Mouse (Mus musculus) embryonic facial prominence, embryonic 11.5 days (tissue): Measurements from ENCODE around the gene Gnptg. TPM values are rescaled to one million over a fixed set of nuclear protein-coding genes. Genes with fewer than 3 reads are reported as not detected.
A peak's percentile ranks its signal among the peaks of the same experiment; 100 is the strongest.

Experiments used
- ATAC-seq: fragments of 200-750 bp; cut with Nextera tagmentation; replicated peaks from 2 replicates; pipeline ENCODE4 v1.8.0; 2017; ENCODE audit warnings: low read depth; ENCODE audit not compliant: insufficient number of reproducible peaks, low FRiP score, low TSS enrichment
- DNase-seq: peaks from one replicate; pipeline ENCODE4 v3.0.0-alpha.2; 2015; ENCODE audit warnings: low spot score
- H3K27ac ChIP-seq: fragments of 300-500 bp; sonication (generic); replicated peaks from 2 replicates; pipeline ENCODE4 v1.5.1; 2014; ENCODE audit warnings: mild to moderate bottlenecking, low read depth, low read length, control low read depth
- H3K27me3 ChIP-seq: fragments of 300-500 bp; sonication (generic); 2 replicates; pipeline ENCODE4 v1.6.1; 2014; ENCODE audit warnings: mild to moderate bottlenecking, low read length, moderate library complexity, mixed read lengths; ENCODE audit not compliant: control insufficient read depth, insufficient read depth
- H3K36me3 ChIP-seq: fragments of 300-500 bp; sonication (generic); replicated peaks from 2 replicates; pipeline ENCODE4 v1.6.1; 2014; ENCODE audit warnings: low read depth, mild to moderate bottlenecking, low read length, moderate library complexity, mixed read lengths; ENCODE audit not compliant: control insufficient read depth, insufficient read depth
- H3K4me1 ChIP-seq: fragments of 300-500 bp; sonication (generic); 2 replicates; pipeline ENCODE4 v1.6.1; 2014; ENCODE audit warnings: low read length, mixed read lengths; ENCODE audit not compliant: control insufficient read depth, insufficient read depth
- H3K4me2 ChIP-seq: fragments of 300-500 bp; sonication (generic); 2 replicates; pipeline ENCODE4 v1.6.1; 2014; ENCODE audit warnings: low read depth, mild to moderate bottlenecking, control low read depth, low read length, moderate library complexity
- H3K4me3 ChIP-seq: fragments of 300-500 bp; sonication (generic); 2 replicates; pipeline ENCODE4 v1.5.1; 2014; ENCODE audit warnings: low read depth, low read length, control low read depth
- H3K9ac ChIP-seq: fragments of 300-500 bp; sonication (generic); replicated peaks from 2 replicates; pipeline ENCODE4 v1.6.1; 2014; ENCODE audit warnings: mild to moderate bottlenecking, control low read depth, low read length
- H3K9me3 ChIP-seq: fragments of 300-500 bp; sonication (generic); replicated peaks from 2 replicates; pipeline ENCODE4 v1.6.1; 2016; ENCODE audit warnings: mild to moderate bottlenecking, low read length, inconsistent platforms, mixed read lengths; ENCODE audit not compliant: control insufficient read depth
- WGBS: fragments of 180-500 bp; shearing (Covaris S2); extraction: QIAGEN DNeasy Blood & Tissue Kit; methylation state at CpG from one replicate; pipeline ENCODE4 v1.1.7; 2014; 5-methylcytosine and 5-hydroxymethylcytosine counted together
- polyA plus RNA-seq: library from polyadenylated mRNA; unstranded; fragments of >200 nt; fragmentation: Nextera tagmentation; extraction: Ambion mirVana; gene quantifications from 2 replicates; pipeline ENCODE4 v1.2.1, GENCODE M21; 2014

The Gnptg gene
- polyA plus RNA-seq, 1 experiment from 2014 or later = 32.6 TPM

DNA sequence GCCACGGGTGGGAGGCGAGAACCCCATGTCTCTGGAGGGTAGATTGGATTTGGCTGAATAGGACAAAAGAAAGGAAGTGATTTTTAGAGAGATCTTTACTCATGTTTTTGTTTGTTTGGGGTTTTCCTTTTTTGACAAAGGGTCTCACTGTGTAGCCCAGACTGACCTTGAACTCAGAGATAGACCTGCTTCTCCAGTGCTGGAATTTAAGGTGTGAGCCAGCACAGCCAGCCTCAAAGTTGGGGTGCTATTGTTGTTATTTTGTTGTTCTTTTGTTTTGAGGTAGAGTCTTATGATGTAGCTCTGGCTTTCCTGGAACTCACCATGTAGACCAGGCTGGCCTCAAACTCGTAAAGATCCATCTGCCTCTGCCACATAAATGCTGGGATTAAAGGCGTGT lies 37.5 kb downstream of the Gnptg start:
- Histone ChIP-seq H3K4me1 (no peaks in the 10 kb centered on the region), H3K9ac (no peak overlapping the region), H3K4me3 (no peak overlapping the region), H3K27ac (no peak overlapping the region), H3K9me3 (no peaks in the 10 kb centered on the region), H3K4me2 (no peak overlapping the region), H3K27me3 (no peaks in the 10 kb centered on the region), H3K36me3 (peaks cover 8% of the 10 kb centered on the region)
- WGBS = 95% methylated on average over 4 of the region's 4 CpGs
- ATAC-seq (no peak), DNase-seq (no peak)

DNA sequence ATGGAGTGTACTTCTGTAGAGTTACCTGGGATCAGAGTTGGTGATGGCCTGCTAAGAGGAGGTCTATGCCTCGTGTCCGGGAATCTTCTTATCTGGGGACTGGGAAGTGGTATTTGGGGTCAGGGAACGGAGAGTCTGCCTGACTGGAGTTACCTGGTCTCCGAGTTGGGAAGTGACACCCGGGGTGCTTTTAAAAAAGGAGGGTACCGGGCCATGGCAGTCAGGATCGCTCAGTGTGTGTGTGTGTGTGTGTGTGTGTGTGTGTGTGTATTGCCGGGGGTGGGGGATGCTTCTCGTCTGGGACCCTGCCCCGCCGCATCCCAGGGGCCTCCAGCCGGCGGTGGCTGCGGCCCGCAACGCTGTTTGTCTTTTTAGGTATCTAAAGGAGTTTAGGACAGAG lies 50.8 kb downstream of the Gnptg start:
- peak overlapping the region; percentile 92 for H3K4me3 ChIP-seq
- WGBS = 6% methylated on average over 16 of the region's 16 CpGs
- peak overlapping the region; percentile 80 for H3K9ac ChIP-seq
- H3K36me3 ChIP-seq = no peaks in the 10 kb centered on the region
- peak overlapping the region; percentile 76 for H3K4me2 ChIP-seq
- no peak for DNase-seq
- H3K27me3 ChIP-seq = no peaks in the 10 kb centered on the region
- H3K9me3 ChIP-seq = no peaks in the 10 kb centered on the region
- H3K4me1 ChIP-seq = no peaks in the 10 kb centered on the region
- no peak for ATAC-seq
- H3K27ac ChIP-seq = no peak overlapping the region

DNA sequence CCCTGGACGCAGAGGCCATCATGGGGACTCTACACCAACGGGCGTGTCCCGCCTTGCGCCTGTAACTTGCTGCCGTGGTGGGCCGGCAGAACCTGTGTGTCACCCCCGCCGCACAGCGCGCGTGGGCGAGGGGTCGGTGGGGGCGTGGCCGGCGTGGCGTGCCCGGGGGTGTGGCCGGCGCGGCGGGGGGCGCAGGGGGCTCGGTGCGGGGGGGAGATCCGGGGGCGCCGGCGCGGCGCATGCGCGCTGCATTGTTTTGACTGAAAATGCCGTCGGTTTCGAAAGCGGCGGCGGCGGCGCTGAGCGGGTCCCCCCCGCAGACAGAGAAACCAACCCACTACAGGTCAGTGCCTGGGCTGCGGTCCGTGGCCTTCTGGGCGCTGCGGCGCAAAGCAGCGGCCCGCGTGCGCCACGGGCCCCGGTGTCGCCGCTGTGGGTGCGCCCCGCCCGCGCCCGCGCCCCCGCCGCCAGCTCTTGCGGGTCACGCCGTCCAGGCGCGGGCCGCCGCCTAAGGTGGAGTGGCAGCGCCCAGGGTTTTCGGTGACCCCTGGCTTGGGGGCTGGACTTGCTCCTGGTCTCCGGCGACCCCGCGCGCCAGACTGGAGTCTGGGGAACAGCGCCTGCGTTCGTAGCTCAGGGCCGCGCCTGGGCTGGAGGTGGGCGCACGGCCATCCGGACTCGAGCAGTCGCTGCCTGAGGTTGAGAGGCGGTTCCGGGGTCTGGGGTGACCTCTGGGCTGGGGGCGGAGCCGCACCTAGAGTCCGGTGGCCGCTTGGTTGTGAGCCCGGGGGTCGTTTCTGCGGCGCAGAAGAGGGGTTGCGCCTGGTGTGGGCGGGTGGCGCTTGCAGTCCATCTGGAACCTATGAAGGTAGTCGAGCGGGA lies 51.5 kb downstream of the Gnptg start, which contains the start of gene Unkl:
Unkl (plus strand) TSS at position 248 of the 882 bp plus-strand sequence.
- Histone ChIP-seq H3K9ac (peak within 1 kb of the TSS; percentile 80), H3K4me1 (no peaks in the 10 kb centered on the region), H3K4me3 (peak within 1 kb of the TSS; percentile 92), H3K36me3 (no peaks in the 10 kb centered on the region), H3K9me3 (no peaks in the 10 kb centered on the region), H3K27me3 (no peaks in the 10 kb centered on the region), H3K4me2 (peak within 1 kb of the TSS; percentile 76), H3K27ac (peak within 1 kb of the TSS; percentile 60)
- DNase-seq (peak; percentile 74), ATAC-seq (0 out of 2 replicates have a peak, but pooled peaks have one; percentile 45)
- WGBS = under 1% methylated on average over 60 of the region's 104 CpGs

DNA sequence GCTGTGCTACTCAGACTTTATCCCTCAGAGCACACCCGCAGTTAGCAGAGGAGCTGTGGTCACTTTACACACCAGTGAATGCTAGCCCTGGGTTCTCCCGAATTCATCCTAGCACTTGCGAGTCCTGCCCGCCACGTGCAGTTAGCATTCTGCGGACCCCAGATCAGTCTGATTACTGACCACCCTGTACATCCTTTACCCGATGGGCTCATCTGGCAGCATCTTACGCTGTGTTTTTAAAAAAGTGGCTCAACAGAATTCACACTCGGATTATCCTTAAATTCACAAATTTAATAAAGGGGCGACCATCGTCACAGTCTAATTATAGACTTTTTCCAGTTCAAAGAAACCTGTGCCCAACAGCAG lies 52.2 kb downstream of the Gnptg start:
- H3K4me1 ChIP-seq = no peaks in the 10 kb centered on the region
- peak overlapping the region; percentile 60; the same call in 1 of the 2 replicates for H3K27ac ChIP-seq
- 7% methylated on average over 11 of the region's 11 CpGs for WGBS
- no peaks in the 10 kb centered on the region for H3K27me3 ChIP-seq
- no peaks in the 10 kb centered on the region for H3K9me3 ChIP-seq
- H3K4me3 ChIP-seq = peak overlapping the region; percentile 92
- ATAC-seq (no peak), DNase-seq (no peak)
- no peaks in the 10 kb centered on the region for H3K36me3 ChIP-seq
- peak overlapping the region; percentile 80 for H3K9ac ChIP-seq
- peak overlapping the region; percentile 76 for H3K4me2 ChIP-seq

DNA sequence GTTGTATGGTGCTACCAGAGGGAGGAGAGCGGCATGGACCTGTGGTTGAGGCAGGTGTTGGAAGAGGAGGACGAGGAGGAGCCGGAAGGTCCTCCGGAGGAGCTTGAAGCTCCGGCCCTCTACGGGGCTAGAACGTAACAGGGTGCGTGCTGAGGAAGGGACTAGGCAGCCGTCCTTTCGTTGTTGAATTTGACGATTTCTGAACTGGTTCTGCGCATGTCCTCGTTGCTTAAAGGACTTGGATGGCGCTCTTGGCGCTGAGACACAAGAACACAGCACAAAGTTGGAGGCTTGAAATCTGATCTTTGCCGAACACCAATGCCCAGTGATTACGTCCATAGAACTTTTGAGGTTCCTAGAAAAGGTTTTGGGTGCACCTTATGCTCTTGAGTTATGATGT lies 55.0 kb downstream of the Gnptg start:
- 7% methylated on average over 17 of the region's 17 CpGs for WGBS
- H3K9me3 ChIP-seq = no peaks in the 10 kb centered on the region
- DNase-seq = no peak
- H3K4me1 ChIP-seq = no peaks in the 10 kb centered on the region
- peak overlapping the region; percentile 92 for H3K4me2 ChIP-seq
- H3K27me3 ChIP-seq = no peaks in the 10 kb centered on the region
- H3K4me3 ChIP-seq = peak overlapping the region; percentile 90
- peak overlapping the region; percentile 43; the same call in 1 of the 2 replicates for H3K27ac ChIP-seq
- no peaks in the 10 kb centered on the region for H3K36me3 ChIP-seq
- ATAC-seq = no peak
- H3K9ac ChIP-seq = peak overlapping the region; percentile 72

DNA sequence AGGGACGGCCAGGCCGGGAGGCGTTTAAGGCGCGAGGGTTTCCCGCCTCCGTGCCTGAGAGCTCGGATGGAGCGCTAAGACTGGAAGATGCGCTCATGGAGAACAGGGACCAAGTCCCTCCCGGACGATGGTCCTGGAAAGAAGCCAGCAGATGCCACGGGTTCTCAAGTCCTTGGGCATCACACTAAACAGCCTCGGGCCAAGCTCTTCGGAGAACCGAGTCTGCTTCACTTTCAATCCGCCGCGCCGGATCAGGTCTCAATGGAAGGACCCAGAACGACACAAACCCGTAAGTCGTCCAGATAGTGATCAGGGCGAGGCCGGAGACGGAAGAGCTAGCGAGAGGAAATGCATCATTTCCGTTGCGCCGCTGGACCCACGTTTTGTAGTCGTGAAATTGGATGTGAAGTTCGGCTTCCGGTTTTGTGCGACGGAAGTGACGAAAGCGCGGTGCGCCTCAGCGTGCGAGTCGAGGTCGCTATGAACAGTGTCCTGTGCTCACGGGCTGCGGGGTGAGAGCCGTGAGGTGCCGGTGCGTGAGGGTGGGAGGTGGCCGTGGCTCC lies 55.7 kb downstream of the Gnptg start, which contains the start of gene BC003965:
BC003965 (plus strand) TSS at position 426 of the 563 bp plus-strand sequence.
- Histone ChIP-seq H3K27ac (peak within 1 kb of the TSS; percentile 81), H3K36me3 (no peaks in the 10 kb centered on the region), H3K4me1 (no peaks in the 10 kb centered on the region), H3K4me2 (peak within 1 kb of the TSS; percentile 92), H3K27me3 (no peaks in the 10 kb centered on the region), H3K9ac (peak within 1 kb of the TSS; percentile 87), H3K9me3 (no peaks in the 10 kb centered on the region), H3K4me3 (peak within 1 kb of the TSS; percentile 90)
- DNase-seq = peak; percentile 100
- peak; percentile 73 for ATAC-seq
- WGBS = under 1% methylated on average over 50 of the region's 50 CpGs
